ENCODE assay signal across 8 mouse cellular contexts in the genomic region with DNA sequence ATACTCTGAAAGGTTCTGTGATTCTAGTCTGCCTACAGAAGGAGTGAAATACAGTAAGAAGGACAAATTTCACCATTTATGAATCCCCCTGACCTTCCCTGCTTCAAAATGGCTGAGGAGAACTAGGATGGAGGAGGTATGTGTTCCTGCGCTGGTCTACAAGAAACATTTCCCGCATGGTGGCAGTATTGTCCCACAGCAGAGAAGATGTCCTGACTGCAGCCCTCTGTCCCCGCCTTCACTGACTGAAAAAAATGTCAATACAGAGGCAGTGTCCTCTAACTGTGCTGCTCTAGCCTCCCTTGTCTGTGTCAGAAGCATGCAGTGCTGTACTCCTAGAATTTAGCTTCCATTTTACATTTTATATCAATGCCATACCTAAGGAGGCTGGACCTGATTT.
A peak's percentile ranks its signal among the peaks of the same experiment; 100 is the strongest.
DNase-seq lines count a peak whose midpoint lies in the region; ATAC-seq and TF ChIP-seq lines count a peak whose summit lies in the region.
"Not testable (repeated sequence)": the region's sequence is repeated elsewhere in the genome, so short reads cannot be mapped to it uniquely, and the experiment has no call there.

No protein-coding gene starts in this region.

- DNase-seq in Patski (ENCODE audit: low read depth, low spot score): not testable (repeated sequence)
- peak; percentile 72 for DNase-seq in gastrocnemius, postnatal 25 days
- peak in 1 of 2 experiments; percentile 85 for DNase-seq in left cerebral cortex, adult 2 months (ENCODE audit: extremely low spot score in 1 of 2, low spot score in 2 of 2)
- peak; percentile 33 for DNase-seq in neural tube, embryonic 10.5 days (ENCODE audit: extremely low spot score, low spot score)
- DNase-seq in urinary bladder, postnatal 25 days (ENCODE audit: low spot score): peak; percentile 52

- POLR2A ChIA-PET in Patski (lab: Charles Lee): not testable (repeated sequence)

- not testable (repeated sequence) for H3K4me1 ChIP-seq in embryonic facial prominence, embryonic 13.5 days; hindbrain, embryonic 16.5 days (ENCODE audit: control insufficient read depth, insufficient read depth, low read depth, low read length); lung, embryonic 16.5 days (replicated peaks; ENCODE audit: control insufficient read depth, insufficient read depth, low read length)

- H3K4me2 ChIP-seq in embryonic facial prominence, embryonic 13.5 days: peak overlapping the region; percentile 39; the same call in 1 of the 2 replicates
- H3K4me2 ChIP-seq in hindbrain, embryonic 16.5 days (ENCODE audit: low read length): 0 out of 2 replicates have a peak overlapping the region, but pooled peaks have one; percentile 21
- H3K4me2 ChIP-seq in lung, embryonic 16.5 days (ENCODE audit: low read depth, low read length): not testable (repeated sequence)

- peak; percentile 4 for ATAC-seq in Patski
- not testable (repeated sequence) for ATAC-seq in embryonic facial prominence, embryonic 13.5 days (ENCODE audit: insufficient number of reproducible peaks, insufficient read depth, low FRiP score, low TSS enrichment, low read depth)
- peak; percentile 85 for ATAC-seq in hindbrain, embryonic 16.5 days
- ATAC-seq in lung, embryonic 16.5 days (ENCODE audit: low read depth): peak; percentile 76; the same call in 1 of the 2 replicates

- not testable (repeated sequence) for H3K27ac ChIP-seq in embryonic facial prominence, embryonic 13.5 days; lung, embryonic 16.5 days (ENCODE audit: low read length)
- H3K27ac ChIP-seq in hindbrain, embryonic 16.5 days (ENCODE audit: low read depth, low read length): peak overlapping the region; percentile 54; the same call in 1 of the 2 replicates
- H3K27ac ChIP-seq in left cerebral cortex, adult 2 months: peak overlapping the region; percentile 87

- peak overlapping the region; percentile 24; the same call in 1 of the 2 replicates for H3K4me3 ChIP-seq in embryonic facial prominence, embryonic 13.5 days
- H3K4me3 ChIP-seq in hindbrain, embryonic 16.5 days (ENCODE audit: low read length): peak overlapping the region; percentile 21; the same call in 1 of the 2 replicates
- H3K4me3 ChIP-seq in left cerebral cortex, adult 2 months: peak overlapping the region; percentile 29
- H3K4me3 ChIP-seq in lung, embryonic 16.5 days (ENCODE audit: low read length): peak overlapping the region; percentile 28

- not testable (repeated sequence) for H3K36me3 ChIP-seq in embryonic facial prominence, embryonic 13.5 days; hindbrain, embryonic 16.5 days (ENCODE audit: control insufficient read depth, insufficient read depth, low read length); lung, embryonic 16.5 days (ENCODE audit: control insufficient read depth, insufficient read depth, low read length)

- intact Hi-C loops in left cerebral cortex, adult 2 months (cut with DNase I): not testable (repeated sequence)

- not testable (repeated sequence) for H3K27me3 ChIP-seq in Patski; embryonic facial prominence, embryonic 13.5 days; hindbrain, embryonic 16.5 days (replicated peaks; ENCODE audit: control insufficient read depth, insufficient read depth, low read length); lung, embryonic 16.5 days (ENCODE audit: control insufficient read depth, insufficient read depth, low read depth, low read length)

- not testable (repeated sequence) for H3K9ac ChIP-seq in embryonic facial prominence, embryonic 13.5 days; hindbrain, embryonic 16.5 days (ENCODE audit: low read depth, low read length); lung, embryonic 16.5 days (ENCODE audit: low read length)

- peak; percentile 67 for TF ChIP-seq CTCF in Patski (IDR thresholded peaks at IDR 0.05)
- peak; percentile 63 for TF ChIP-seq CTCF in left cerebral cortex, adult 2 months (IDR thresholded peaks at IDR 0.05)

- CTCF ChIA-PET in Patski (lab: Charles Lee): not testable (repeated sequence)

- 41% methylated on average over 3 of the region's 3 CpGs for WGBS in embryonic facial prominence, embryonic 13.5 days
- WGBS in hindbrain, embryonic 16.5 days: 63% methylated on average over 3 of the region's 3 CpGs
- 63% methylated on average over 3 of the region's 3 CpGs for WGBS in lung, embryonic 16.5 days

- in situ Hi-C loops in Patski (cut with MboI; ENCODE audit: low pct_unique_long_range_greater_than_20kb): not testable (repeated sequence)

- not testable (repeated sequence) for H3K9me3 ChIP-seq in embryonic facial prominence, embryonic 13.5 days; hindbrain, embryonic 16.5 days (ENCODE audit: control insufficient read depth, low read length); lung, embryonic 16.5 days (ENCODE audit: control insufficient read depth, low read length)
